Mouse (Mus musculus) heart, postnatal 0 days (tissue): ENCODE measurements at regions not wholly inside any gene's neighbourhood (a gene's known extent, or its start where the extent isn't known, plus 50 kb on each side); places are given as distances from the start of the nearest gene placed in this dataset.

Experiments
- ATAC-seq: fragments of 200-750 bp; cut with Nextera tagmentation; 2 replicates; pipeline ENCODE4 v1.8.0; 2017; ENCODE audit warnings: low read depth, moderate number of reproducible peaks, moderate library complexity; ENCODE audit not compliant: insufficient read depth
- DNase-seq: peaks from one replicate; pipeline ENCODE4 v3.0.0-alpha.2; 2016; ENCODE audit warnings: low spot score
- H3K27ac ChIP-seq: fragments of 300-500 bp; sonication (generic); 2 replicates; pipeline ENCODE4 v1.5.1; 2014; ENCODE audit warnings: low read depth, mild to moderate bottlenecking
- H3K27me3 ChIP-seq: fragments of 300-500 bp; sonication (generic); 2 replicates; pipeline ENCODE4 v1.6.1; 2014; ENCODE audit warnings: low read length, mixed read lengths; ENCODE audit not compliant: control insufficient read depth, insufficient read depth
- H3K36me3 ChIP-seq: fragments of 300-500 bp; sonication (generic); replicated peaks from 2 replicates; pipeline ENCODE4 v1.6.1; 2014; ENCODE audit warnings: low read length, mixed read lengths; ENCODE audit not compliant: control insufficient read depth, insufficient read depth
- H3K4me1 ChIP-seq: fragments of 300-500 bp; sonication (generic); 2 replicates; pipeline ENCODE4 v1.6.1; 2014; ENCODE audit warnings: antibody characterized with exemption; ENCODE audit not compliant: control insufficient read depth, insufficient read depth
- H3K4me2 ChIP-seq: fragments of 300-500 bp; sonication (generic); 2 replicates; pipeline ENCODE4 v1.6.1; 2014; ENCODE audit warnings: low read depth, mild to moderate bottlenecking, low read length, moderate library complexity
- H3K4me3 ChIP-seq: fragments of 300-500 bp; sonication (generic); 2 replicates; pipeline ENCODE4 v1.5.1; 2014; ENCODE audit warnings: low read depth, low read length
- H3K9ac ChIP-seq: fragments of 300-500 bp; sonication (generic); replicated peaks from 2 replicates; pipeline ENCODE4 v1.6.1; 2014; ENCODE audit warnings: low read depth, low read length, mixed read lengths
- H3K9me3 ChIP-seq: fragments of 300-500 bp; sonication (generic); replicated peaks from 2 replicates; pipeline ENCODE4 v1.6.1; 2016; ENCODE audit warnings: low read length; ENCODE audit not compliant: control insufficient read depth
- CTCF ChIP-seq: IDR thresholded peaks from 2 replicates; pipeline ENCODE4 v1.5.1; 2016; ENCODE audit warnings: antibody characterized with exemption, control low read depth, low read depth
- EP300 ChIP-seq: IDR thresholded peaks from 2 replicates; pipeline ENCODE4 v1.6.1; 2016; ENCODE audit warnings: antibody characterized with exemption, low read depth
- WGBS: fragments of 180-500 bp; shearing (Covaris S2); extraction: QIAGEN DNeasy Blood & Tissue Kit; methylation state at CpG from one replicate; pipeline ENCODE4 v1.1.7; 2014; 5-methylcytosine and 5-hydroxymethylcytosine counted together

- no peak overlapping the region for H3K4me3 ChIP-seq
- H3K9me3 ChIP-seq = no peaks in the 10 kb centered on the region
- TF ChIP-seq CTCF (no peak), EP300 (no peak)
- WGBS = 86% methylated on average over 7 of the region's 7 CpGs
- no peak for DNase-seq
- no peak for ATAC-seq
- H3K36me3 ChIP-seq = no peaks in the 10 kb centered on the region
- peaks cover 15% of the 10 kb centered on the region for H3K4me1 ChIP-seq
- H3K27me3 ChIP-seq = no peaks in the 10 kb centered on the region
- H3K4me2 ChIP-seq = no peak overlapping the region
- H3K9ac ChIP-seq = no peak overlapping the region
- no peak overlapping the region for H3K27ac ChIP-seq
These were observed 199.6 kb upstream of the Sash1 start for GRCm38 (mm10) chr10:9085441-9085840.

- Histone ChIP-seq H3K27me3 (no peaks in the 10 kb centered on the region), H3K36me3 (no peaks in the 10 kb centered on the region), H3K4me2 (no peak overlapping the region), H3K9me3 (no peaks in the 10 kb centered on the region), H3K4me1 (no peaks in the 10 kb centered on the region), H3K27ac (no peak overlapping the region), H3K9ac (no peak overlapping the region), H3K4me3 (no peak overlapping the region)
- ATAC-seq (no peak), DNase-seq (no peak)
- TF ChIP-seq EP300 = no peak
- no peak for TF ChIP-seq CTCF
- 77% methylated on average over 2 of the region's 2 CpGs for WGBS
These were observed 189.0 kb upstream of the Sash1 start for GRCm38 (mm10) chr10:9074916-9075315.

- no peaks in the 10 kb centered on the region for H3K9me3 ChIP-seq
- H3K4me2 ChIP-seq = no peak overlapping the region
- ATAC-seq (no peak), DNase-seq (no peak)
- no peaks in the 10 kb centered on the region for H3K27me3 ChIP-seq
- 20% methylated on average over 5 of the region's 5 CpGs for WGBS
- no peak overlapping the region for H3K9ac ChIP-seq
- no peaks in the 10 kb centered on the region for H3K4me1 ChIP-seq
- no peak overlapping the region for H3K4me3 ChIP-seq
- TF ChIP-seq EP300 (no peak), CTCF (peak; percentile 57)
- no peak overlapping the region for H3K27ac ChIP-seq
- no peaks in the 10 kb centered on the region for H3K36me3 ChIP-seq
These were observed 185.8 kb upstream of the Sash1 start for GRCm38 (mm10) chr10:9071630-9072029.

- H3K36me3 ChIP-seq = no peaks in the 10 kb centered on the region
- DNase-seq (no peak), ATAC-seq (no peak)
- H3K9me3 ChIP-seq = no peaks in the 10 kb centered on the region
- no peak overlapping the region for H3K27ac ChIP-seq
- no peak overlapping the region for H3K4me2 ChIP-seq
- H3K4me1 ChIP-seq = no peaks in the 10 kb centered on the region
- WGBS = 75% methylated on average over 13 of the region's 13 CpGs
- no peak overlapping the region for H3K4me3 ChIP-seq
- H3K27me3 ChIP-seq = no peaks in the 10 kb centered on the region
- no peak overlapping the region for H3K9ac ChIP-seq
- TF ChIP-seq EP300 (no peak), CTCF (no peak)
These were observed 183.8 kb upstream of the Sash1 start for GRCm38 (mm10) chr10:9069608-9070190.

- H3K27ac ChIP-seq = no peak overlapping the region
- H3K4me3 ChIP-seq = no peak overlapping the region
- no peak for TF ChIP-seq EP300
- no peak for TF ChIP-seq CTCF
- no peak overlapping the region for H3K4me2 ChIP-seq
- DNase-seq (no peak), ATAC-seq (no peak)
- no peaks in the 10 kb centered on the region for H3K9me3 ChIP-seq
- no peaks in the 10 kb centered on the region for H3K27me3 ChIP-seq
- WGBS = 30% methylated on average over 3 of the region's 3 CpGs
- H3K36me3 ChIP-seq = no peaks in the 10 kb centered on the region
- no peaks in the 10 kb centered on the region for H3K4me1 ChIP-seq
- no peak overlapping the region for H3K9ac ChIP-seq
These were observed 180.7 kb upstream of the Sash1 start for GRCm38 (mm10) chr10:9066566-9066965.

GRCm38 (mm10) chr10:9061979-9062378 lies 176.1 kb upstream of the Sash1 start:
- Histone ChIP-seq H3K27ac (no peak overlapping the region), H3K4me2 (no peak overlapping the region), H3K4me3 (no peak overlapping the region), H3K9me3 (no peaks in the 10 kb centered on the region), H3K4me1 (no peaks in the 10 kb centered on the region), H3K27me3 (no peaks in the 10 kb centered on the region), H3K36me3 (no peaks in the 10 kb centered on the region), H3K9ac (no peak overlapping the region)
- WGBS = 85% methylated on average over 3 of the region's 3 CpGs
- ATAC-seq (no peak), DNase-seq (no peak)
- TF ChIP-seq CTCF (no peak), EP300 (no peak)
